Mouse (Mus musculus) brain, embryonic 14.5 days (tissue): ENCODE data around the gene Hs3st1.
A peak's percentile ranks its signal among the peaks of the same experiment; 100 is the strongest.

Source experiments
- CTCF ChIP-seq: fragments of 200-500 bp; IDR thresholded peaks from 2 replicates; pipeline ENCODE4 v1.5.1; 2012; ENCODE audit warnings: inconsistent platforms, mild to moderate bottlenecking, moderate library complexity, borderline replicate concordance; ENCODE audit not compliant: insufficient read depth, insufficient read length; ENCODE audit errors: extremely low read depth
- POLR2A ChIP-seq: fragments of 200-500 bp; IDR thresholded peaks from 2 replicates; pipeline ENCODE4 v1.6.1; 2012; ENCODE audit warnings: mild to moderate bottlenecking, inconsistent platforms, borderline replicate concordance; ENCODE audit not compliant: poor library complexity, insufficient read depth, insufficient read length, severe bottlenecking; ENCODE audit errors: extremely low read depth

- TF ChIP-seq CTCF = peak; percentile 76
- peak; percentile 46; the same call in 1 of the 2 replicates for TF ChIP-seq POLR2A
These were observed 111.1 kb downstream of the Hs3st1 start for GRCm38 (mm10) chr5:39643924-39644826.
